Mouse (Mus musculus) thymus, postnatal 0 days (tissue): ENCODE measurements around the gene Tmem45b. TPM values are rescaled to one million over a fixed set of nuclear protein-coding genes. Genes with fewer than 3 reads are reported as not detected.
"Not testable (repeated sequence)": the region's sequence is repeated elsewhere in the genome, so short reads cannot be mapped to it uniquely, and the experiment has no call there.

Experiments used
- DNase-seq: peaks from one replicate; pipeline ENCODE4 v3.0.0-alpha.2; 2015; ENCODE audit warnings: low spot score
- polyA plus RNA-seq: library from polyadenylated mRNA; unstranded; fragments of >200 nt; fragmentation: Nextera tagmentation; extraction: Ambion mirVana; gene quantifications from 2 replicates; pipeline ENCODE4 v1.2.1, GENCODE M21; 2015

Gene Tmem45b
- 0.81 and 1.0 TPM in 2 replicates for polyA plus RNA-seq

GRCm38 (mm10) chr9:31463692-31464474 is at the start of gene Tmem45b:
Gene Tmem45b (minus strand): TSS chr9:31464462.
- no peak for DNase-seq

GRCm38 (mm10) chr9:31508189-31508588 is 43.9 kb upstream of the Tmem45b start:
- DNase-seq = no peak

DNA sequence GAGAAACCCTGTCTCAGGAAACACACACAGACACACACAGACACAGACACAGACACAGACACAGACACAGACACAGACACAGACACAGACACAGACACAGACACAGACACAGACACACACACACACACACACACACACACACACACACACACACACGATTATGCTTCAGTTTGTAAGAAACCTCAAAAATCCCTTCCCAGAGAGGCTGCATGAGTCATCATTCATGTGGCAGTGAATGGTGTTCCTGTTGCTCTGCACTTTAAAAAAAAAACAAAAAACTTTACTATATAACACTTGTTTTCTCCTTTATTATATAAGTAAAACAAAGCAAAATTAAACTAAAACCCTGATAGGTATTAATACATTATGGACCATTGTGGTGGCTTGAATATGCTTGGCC is 37.0 kb upstream of the Tmem45b start:
- DNase-seq = not testable (repeated sequence)

- DNase-seq = no peak
Observed at GRCm38 (mm10) chr9:31463190-31463589, 1.1 kb downstream of the Tmem45b start.

GRCm38 (mm10) chr9:31454356-31454755 is 9.9 kb downstream of the Tmem45b start:
- DNase-seq = no peak

DNA sequence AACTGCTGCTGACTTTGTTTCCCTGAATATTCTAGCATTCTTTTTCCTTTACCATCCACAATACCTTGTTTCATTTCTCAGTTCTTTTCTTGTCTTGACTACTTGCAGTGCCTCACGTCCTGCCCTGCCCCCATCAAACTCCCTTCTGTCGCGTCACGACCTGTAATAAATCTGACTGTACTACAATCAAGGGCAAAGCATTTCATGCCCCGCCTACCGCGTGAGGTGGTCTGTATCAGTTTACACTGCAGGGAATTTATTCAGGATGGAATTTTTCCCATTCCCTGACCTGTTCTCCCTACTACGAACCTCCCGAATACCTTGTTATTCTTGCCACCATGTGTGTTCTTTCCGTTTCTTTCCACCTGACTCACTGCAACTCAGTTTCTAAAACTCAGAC is 12.1 kb downstream of the Tmem45b start:
- DNase-seq = no peak

DNA sequence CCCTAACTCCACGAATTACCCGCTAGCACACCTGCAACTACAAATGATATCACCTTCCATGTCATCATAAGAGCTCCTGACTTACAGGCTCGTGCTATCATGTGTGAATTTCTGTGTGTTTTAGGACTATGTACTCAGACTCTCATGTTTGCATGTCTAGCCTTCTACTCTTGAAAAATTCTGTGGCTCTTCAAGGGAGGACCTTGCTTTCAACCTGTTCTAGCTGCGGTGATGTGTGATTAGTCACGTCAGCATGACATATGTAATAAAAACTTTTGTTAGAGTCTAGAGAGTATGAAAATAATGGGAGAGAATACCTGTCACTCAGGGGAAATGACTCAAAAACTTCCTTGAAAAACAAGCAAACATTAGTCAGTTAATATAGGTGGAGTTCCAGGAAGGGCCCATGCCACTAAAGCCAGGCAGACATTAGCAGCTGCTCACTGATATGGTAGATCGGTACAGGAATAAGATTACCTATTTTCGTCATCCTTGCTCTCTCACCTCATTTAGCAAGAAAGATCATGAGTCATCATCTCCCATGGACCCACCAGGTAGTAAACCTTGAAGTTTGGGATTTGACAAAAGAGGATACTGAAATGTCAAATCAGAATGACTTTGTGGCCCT is 15.0 kb downstream of the Tmem45b start:
- DNase-seq = no peak

GRCm38 (mm10) chr9:31444236-31444635 is 20.0 kb downstream of the Tmem45b start:
- no peak for DNase-seq

- no peak for DNase-seq
Observed at GRCm38 (mm10) chr9:31441487-31441886, 22.8 kb downstream of the Tmem45b start.

DNA sequence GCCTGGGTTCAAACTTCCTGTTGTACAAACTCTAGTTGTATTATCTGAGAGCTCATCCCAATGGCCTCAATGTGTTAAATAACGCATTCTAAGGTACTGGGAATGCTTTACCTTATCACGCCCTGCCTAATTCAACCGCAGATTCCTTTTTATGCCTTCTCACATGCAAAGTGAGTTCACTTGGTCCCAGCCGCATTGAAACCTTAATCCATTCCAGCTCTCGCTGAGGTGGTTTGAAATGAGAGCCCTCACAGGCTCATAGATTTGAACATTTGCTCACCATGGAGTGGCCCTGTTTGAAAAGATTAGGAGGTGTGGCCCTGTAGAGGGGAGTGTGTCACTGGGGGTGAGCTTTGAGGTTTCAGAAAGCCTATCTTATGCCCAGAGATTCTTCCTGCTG is 23.9 kb downstream of the Tmem45b start:
- no peak for DNase-seq

GRCm38 (mm10) chr9:31439341-31439740 is 24.9 kb downstream of the Tmem45b start:
- no peak for DNase-seq

- no peak for DNase-seq
Observed at GRCm38 (mm10) chr9:31438834-31439233, 25.4 kb downstream of the Tmem45b start.

DNA sequence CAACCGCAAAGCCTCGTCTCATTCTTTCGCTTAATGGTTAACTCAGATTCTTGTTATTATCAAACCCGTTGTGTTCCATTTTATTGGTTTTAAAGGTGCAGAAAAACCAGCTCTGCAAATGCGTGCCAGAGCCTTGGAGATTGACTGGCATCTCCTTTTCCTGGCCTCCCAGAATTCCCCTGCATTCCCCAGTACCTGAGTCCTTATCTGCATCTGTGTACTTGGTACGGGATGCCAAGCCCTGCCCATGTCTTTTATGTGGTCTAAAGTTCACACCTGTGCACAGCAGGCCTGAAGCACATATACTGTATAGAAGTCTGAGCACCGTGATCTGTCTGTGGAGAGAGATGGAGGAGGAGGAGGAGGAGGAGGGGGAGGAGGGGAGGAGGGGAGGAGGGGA is 26.4 kb downstream of the Tmem45b start:
- no peak for DNase-seq

DNA sequence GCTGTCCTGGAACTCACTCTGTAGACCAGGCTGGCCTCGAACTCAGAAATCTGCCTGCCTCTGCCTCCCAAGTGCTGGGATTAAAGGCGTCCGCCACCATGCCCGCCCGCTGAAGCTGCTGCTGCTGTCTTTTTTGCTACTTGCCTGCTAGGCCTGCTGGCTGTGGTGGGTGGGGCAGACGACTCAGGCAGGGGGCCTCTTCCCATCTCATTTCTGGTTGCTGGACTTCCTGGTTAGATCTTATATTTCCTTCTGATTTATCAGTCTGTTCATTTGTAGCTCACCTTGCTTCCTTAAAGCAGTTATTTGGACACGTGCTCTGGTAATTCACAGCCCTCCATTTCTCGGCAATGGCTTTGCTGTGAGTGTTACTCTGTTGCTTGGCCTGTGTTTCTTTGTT is 28.8 kb downstream of the Tmem45b start:
- no peak for DNase-seq

DNA sequence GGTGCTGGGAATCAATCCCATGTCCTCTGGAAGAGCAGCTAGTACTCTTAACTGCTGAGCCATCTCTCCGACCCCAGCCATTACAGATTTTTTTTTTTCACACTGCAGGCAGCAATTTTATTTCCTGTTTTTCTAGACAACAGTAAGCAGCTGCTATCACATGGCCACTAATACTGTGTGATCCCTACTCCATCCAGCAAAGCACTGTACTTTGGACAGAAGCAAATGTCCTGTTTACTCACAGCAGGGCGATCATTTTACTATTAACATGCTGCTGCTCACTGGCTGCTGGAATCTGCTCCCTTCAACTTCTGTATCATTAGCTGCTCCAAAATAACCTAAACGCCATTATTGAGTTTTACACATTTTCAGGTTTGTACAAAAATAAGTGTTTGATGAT is 30.8 kb downstream of the Tmem45b start:
- no peak for DNase-seq

DNA sequence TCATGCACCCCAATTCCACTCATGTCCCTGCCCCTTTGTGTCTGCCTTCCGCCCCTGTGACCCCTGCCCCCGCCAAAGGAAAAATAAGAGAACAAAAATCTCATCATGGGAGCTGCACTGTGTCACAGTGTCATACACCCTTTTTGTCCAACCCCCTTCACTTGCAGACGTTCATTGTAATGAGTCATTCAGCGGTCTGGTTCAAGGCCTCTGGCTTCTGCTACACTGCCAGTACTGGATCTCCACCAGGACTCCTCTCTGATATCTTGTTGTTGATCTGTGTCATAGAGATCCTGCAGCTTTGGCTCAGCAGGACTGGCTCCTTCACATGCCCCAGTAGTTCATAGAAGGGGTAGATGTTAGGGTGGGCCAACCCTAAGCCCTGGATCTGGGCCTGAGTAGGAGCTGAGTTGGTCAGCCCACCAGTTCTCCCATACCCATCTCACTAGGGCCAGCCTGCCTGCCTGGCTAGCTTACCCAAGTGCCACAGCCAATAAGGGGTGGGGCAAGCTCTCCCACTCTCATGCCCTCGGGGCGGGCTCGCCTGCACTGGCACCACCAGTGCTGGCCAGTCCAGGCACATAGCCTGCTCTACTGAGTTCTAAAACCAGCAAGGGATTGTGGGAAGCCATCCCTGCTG is 31.8 kb downstream of the Tmem45b start:
- DNase-seq = no peak

GRCm38 (mm10) chr9:31431751-31432150 is 32.5 kb downstream of the Tmem45b start:
- DNase-seq = no peak

GRCm38 (mm10) chr9:31430011-31430410 is 34.3 kb downstream of the Tmem45b start:
- no peak for DNase-seq

- DNase-seq = no peak
Observed at GRCm38 (mm10) chr9:31428971-31429370, 35.3 kb downstream of the Tmem45b start.

- no peak for DNase-seq
Observed at GRCm38 (mm10) chr9:31422143-31422542, 42.1 kb downstream of the Tmem45b start.

GRCm38 (mm10) chr9:31418821-31419220 is 45.4 kb downstream of the Tmem45b start:
- DNase-seq = no peak

GRCm38 (mm10) chr9:31412165-31412564 is 52.1 kb downstream of the Tmem45b start:
- DNase-seq = no peak
